Mouse (Mus musculus) cerebellum, postnatal 14 days (tissue): ENCODE results near the gene Kazald1.
A peak's percentile ranks its signal among the peaks of the same experiment; 100 is the strongest.
"Not testable (repeated sequence)": the region's sequence is repeated elsewhere in the genome, so short reads cannot be mapped to it uniquely, and the experiment has no call there.

Experiments
- DNase-seq, 2 experiments: peaks; one replicate each; pipeline ENCODE4 v3.0.0; 2021; ENCODE audit warnings: mixed read lengths in 2 of 2

Kazald1 gene

DNA sequence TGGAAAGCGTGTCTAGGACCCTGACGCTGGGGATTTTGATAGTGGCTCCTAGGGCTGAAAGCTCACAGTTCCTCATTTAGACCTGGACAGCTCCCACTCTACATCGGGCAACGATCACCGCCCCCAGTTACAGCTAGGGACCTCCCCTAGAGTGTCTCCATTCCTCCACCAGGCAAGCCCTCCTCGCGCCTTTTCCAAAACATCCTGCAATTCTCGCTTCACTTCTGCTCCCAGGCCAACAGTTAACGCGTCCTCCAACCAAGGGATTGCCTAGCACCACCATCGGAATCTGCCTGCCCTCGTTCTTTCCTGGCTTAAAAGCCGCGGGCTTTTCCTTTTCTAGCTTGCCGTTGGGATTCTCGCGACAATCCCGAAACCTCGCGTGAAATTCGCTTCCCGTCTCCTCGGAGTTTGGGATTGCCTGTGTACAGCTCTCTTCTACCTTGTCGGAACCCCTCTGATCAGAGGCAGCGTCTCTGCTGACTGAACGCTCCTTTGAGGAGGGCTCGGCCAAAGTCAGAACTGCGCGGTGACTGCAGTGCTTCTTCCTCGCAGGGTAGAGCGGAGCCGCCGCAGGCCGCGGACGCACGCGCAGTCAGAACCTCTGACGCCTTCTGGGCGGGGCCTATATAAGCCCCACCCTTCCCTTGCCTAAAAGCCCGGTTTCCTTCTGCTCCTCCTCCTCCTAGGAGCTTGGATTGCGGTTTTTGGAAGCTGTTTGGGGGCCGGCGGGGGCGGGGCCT is at the start of gene Kazald1:
Gene Kazald1 (plus strand): TSS at position 662 of the 743 bp plus-strand sequence.
- peak; percentile 95 to 98 for DNase-seq

DNA sequence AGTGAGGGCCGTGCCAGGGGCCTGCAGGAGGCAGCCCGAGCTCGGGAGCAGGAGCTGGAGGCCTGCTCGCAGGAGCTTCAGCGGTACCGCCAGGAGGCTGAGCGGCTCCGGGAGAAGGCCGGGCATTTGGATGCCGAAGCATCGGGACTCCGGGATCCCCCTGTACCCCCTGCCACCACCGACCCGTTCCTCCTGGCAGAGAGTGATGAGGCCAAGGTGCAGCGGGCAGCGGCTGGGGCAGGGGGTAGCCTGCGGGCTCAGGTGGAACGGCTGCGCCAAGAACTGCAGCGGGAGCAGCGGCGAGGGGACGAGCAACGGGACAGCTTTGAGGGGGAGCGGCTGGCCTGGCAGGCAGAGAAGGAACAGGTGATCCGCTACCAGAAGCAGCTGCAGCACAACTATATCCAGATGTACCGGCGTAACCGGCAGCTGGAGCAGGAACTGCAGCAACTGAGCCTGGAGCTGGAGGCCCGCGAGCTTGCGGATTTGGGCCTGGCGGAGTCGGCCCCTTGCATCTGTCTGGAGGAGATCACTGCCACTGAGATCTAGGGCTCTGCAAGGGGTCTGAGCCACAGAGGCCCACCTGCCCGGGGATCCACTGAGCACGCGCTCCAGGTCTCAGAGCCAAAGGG is 49.0 kb upstream of the Kazald1 start:
- DNase-seq: no peak

- no peak for DNase-seq
Observed at GRCm38 (mm10) chr19:45026958-45027670, 47.9 kb upstream of the Kazald1 start.

- DNase-seq: no peak
Observed at GRCm38 (mm10) chr19:45027848-45028247, 47.2 kb upstream of the Kazald1 start.

GRCm38 (mm10) chr19:45028746-45029145 is 46.3 kb upstream of the Kazald1 start:
- DNase-seq: no peak

- DNase-seq: no peak
Observed at GRCm38 (mm10) chr19:45029571-45029970, 45.5 kb upstream of the Kazald1 start.

- DNase-seq: peak; percentile 81 to 88
Observed at GRCm38 (mm10) chr19:45030111-45030510, 44.9 kb upstream of the Kazald1 start.

DNA sequence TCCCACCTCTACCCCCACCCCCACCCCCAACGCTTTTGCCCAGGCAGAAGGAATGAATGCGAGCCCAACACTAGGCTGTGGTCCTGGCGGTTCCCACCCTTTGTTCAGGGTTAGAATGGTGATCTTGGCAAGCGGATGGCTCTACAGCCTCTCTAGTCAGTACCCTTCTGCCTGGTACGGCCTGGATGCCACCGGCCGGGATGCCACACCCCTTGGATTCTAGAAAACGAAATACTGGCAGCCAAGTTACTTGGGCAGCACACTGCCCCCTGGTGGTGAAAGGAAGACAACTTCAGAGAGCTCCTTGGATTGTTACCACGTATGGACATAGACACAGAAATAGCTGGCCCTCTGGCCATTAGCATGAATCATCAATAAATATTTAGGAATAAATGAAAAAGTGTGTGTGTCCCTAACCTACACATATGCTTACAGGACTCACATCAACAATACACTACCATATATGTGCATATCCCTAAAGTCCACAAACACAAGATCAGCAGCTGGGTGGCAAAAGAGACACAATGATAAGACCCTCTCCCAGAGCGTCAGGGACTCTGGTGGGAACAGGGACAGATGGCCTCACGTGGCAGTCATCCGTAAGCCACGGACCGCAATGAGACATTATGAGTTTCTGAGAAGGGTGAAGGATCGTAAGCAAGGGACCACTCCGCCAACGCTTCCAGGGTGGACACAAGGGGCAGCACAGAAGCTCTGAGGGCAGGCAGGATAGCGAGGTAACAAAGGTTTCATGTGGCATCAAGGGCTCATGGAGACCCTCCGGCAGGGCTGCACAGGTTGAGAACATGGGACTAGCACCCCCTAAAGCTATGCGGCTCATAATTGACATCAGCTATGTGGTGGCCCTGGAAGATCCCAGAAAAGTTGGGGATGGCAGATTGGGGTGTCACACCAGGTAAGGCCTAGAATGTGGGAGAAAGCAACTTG is 44.0 kb upstream of the Kazald1 start:
- DNase-seq: peak; percentile 92 to 93

GRCm38 (mm10) chr19:45031780-45032179 is 43.3 kb upstream of the Kazald1 start:
- peak; percentile 90 to 92 for DNase-seq

DNA sequence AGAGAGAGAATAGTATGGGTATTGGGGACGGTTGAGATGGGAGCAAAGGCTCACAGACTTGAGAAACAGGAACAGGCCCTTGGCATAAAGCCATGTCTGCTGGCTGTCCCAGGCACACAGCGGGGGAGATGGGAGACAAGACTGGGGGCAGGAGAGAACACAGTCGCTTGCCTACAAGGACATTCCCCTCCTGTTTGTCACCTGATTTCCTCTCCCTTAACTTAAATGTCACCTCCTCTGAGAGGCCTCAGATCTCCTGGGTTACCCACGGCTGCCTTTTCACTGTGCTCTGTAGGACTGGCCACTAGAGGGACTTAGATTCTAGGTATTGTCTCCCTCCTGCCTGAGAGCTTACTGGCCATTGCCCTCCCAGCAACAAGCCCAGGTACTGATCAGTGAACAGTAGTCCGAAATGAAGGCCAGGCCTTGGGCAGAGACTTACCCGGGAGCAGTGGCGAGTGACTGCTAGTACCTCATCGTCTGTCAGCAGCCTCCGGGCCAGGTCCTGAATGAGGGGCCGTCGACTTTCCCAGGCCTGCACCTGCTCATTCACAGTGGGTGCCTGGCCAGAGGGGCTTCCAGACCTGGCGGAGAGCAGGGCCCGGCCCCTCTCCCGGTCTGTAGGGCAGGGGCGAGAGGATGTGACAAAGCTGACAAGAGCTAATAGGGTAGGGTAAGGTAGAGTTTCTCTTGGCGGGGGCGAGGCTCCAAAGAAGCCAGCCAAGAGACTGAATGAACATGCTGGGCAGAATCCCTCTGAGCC is 42.3 kb upstream of the Kazald1 start:
- peak; percentile 61 to 63 for DNase-seq

DNA sequence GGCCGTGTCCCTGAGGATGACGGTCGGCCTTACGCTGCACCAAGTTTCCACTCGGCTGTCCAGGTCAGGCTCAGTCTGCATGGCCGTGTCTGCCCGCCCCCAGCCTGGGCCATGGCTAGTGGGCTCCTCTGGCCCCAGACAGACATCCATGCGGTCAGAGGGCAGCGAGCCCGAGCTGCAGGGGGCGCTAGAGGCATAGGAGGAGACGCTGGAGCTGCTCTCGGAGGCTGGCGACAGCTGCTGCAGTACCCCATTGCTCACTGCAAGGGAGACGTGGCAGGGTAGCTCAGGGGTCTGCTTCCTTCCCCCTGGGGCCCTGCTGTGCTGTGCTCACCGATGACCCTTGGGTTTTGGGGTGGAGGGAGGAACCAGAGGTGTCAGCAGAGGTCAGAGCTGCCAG is 38.2 kb upstream of the Kazald1 start:
- peak in 1 of 2 experiments; percentile 75 for DNase-seq

GRCm38 (mm10) chr19:45038198-45038597 is 36.8 kb upstream of the Kazald1 start:
- not testable (repeated sequence) for DNase-seq

DNA sequence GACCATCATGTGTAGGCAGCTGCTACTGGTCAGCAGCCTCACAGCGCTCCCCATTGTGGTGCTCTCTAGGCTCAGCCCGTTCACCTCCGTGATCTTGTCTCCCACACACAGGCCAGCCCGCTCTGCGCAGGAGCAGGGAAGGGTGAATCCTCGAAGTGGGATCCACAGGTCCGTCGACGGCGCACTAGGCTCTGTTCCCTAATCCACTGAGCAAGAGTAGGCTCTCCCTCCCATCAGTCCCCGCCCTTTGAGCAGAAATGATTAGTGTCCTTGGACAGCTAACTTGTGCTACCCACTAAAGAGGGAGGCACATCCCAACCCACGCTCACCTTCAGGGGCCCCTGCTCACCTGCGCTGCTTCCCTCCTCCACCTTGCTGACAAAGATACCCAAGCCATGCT is 34.8 kb upstream of the Kazald1 start:
- no peak for DNase-seq

DNA sequence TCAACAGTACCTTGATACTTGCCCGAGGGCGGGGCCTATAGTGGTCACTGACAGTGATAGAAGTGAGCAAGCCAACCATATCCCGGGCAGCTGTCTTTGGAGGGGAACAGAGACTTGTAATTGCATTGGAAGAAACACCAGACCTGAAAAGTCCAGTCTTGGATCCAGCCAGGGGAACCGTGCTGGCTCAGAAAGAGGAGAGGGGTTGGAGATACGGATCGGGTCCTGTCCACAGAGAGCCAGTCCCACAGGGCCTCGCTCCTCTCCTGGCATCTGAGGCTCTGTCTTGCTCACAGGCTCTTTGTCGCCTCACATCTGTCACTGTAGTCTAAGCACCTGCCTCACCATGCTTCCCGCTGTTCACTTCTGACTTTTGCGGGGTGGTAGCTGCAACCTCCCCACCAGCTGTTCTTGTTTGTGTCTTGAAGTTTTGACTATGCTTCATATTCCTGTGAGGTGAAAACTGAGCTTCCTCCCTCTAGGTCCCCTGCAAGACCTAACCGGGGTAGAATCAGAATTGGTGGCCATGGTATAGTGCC is 30.6 kb upstream of the Kazald1 start:
- no peak for DNase-seq

DNA sequence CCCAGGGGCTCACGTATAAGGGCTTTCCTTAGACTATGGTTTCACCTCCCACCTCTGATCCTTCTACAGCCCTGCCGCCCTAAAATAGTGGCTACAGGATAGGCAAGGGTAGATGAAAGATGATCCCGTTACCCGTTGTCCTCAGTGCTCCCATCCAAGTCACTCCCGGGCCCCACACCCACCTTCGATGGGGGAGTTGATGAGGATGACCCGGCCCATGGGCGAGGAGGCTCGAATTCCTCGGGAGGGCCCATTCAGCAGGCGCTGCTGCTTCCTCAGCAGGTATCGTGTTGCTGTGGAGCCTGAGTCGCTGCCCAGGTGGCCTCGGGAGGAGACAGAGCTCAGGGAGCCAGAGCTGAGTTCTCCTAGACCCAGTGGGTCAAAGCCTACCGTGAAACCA is 29.8 kb upstream of the Kazald1 start:
- no peak for DNase-seq

GRCm38 (mm10) chr19:45045651-45046050 is 29.4 kb upstream of the Kazald1 start, which contains the start of gene Pdzd7:
Gene Pdzd7, minus strand, starts transcription at chr19:45045717.
- DNase-seq: no peak

DNA sequence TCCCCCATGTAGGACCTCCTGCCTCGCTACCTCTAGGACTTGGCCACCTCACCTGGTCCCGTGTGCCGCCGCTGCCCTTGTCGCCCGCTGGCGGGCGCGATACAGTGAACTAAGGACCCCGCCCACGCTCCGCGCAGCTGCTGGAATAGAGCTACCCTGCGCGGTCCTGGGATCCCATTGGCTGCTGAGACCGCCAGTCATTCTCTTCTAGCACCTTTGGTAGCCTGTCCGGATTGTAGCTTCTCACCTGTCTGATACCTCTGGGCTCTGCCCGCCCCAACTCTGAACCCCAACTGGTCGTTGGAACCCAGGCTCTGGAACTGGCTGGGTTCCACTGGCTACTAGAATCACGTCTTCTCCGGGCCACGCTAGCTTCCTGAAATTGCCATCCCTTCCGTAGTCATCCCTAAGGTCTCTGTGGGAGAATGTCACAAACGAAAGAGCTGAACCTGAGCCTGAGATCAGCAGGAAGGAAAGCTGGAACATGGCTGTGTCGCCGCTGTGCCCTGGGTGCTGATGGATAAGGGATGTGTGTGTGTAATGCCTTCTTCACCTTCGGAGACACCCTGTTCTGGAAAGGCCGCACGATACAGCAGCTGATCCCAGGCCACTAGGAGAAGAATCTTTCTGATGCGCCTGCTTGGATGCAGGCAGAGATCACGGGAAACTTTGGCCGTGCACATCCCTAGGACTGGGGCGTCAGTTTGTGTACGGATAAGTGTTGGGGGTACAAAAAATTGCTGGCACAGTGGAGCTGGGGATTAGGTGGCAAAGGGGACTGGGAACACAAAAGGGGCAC is 28.3 kb upstream of the Kazald1 start:
- DNase-seq: peak; percentile 93 to 95

GRCm38 (mm10) chr19:45047417-45047934 is 27.6 kb upstream of the Kazald1 start, which contains the start of gene Sfxn3:
Gene Sfxn3, plus strand, starts transcription at chr19:45047503.
- DNase-seq: peak; percentile 98 to 99

GRCm38 (mm10) chr19:45047935-45048643 is 27.0 kb upstream of the Kazald1 start:
- peak; percentile 68 for DNase-seq
